Mouse (Mus musculus) bone marrow macrophage, adult 2 months (primary cell): ENCODE results near the gene Gm12184. TPM values are rescaled to one million over a fixed set of nuclear protein-coding genes. Genes with fewer than 3 reads are reported as not detected.
"Not testable (repeated sequence)": the region's sequence is repeated elsewhere in the genome, so short reads cannot be mapped to it uniquely, and the experiment has no call there.

ENCODE experiments used
- H3K27ac ChIP-seq: 2 replicates; pipeline ENCODE4 v1.5.1; 2012; ENCODE audit warnings: low read depth, low read length; ENCODE audit not compliant: insufficient read depth
- H3K4me1 ChIP-seq: 2 replicates; pipeline ENCODE4 v1.6.1; 2012; ENCODE audit warnings: low read length; ENCODE audit not compliant: control insufficient read depth, insufficient read depth
- H3K4me3 ChIP-seq: 2 replicates; pipeline ENCODE4 v1.5.1; 2012; ENCODE audit warnings: mild to moderate bottlenecking, low read length, moderate library complexity; ENCODE audit not compliant: insufficient read depth
- CTCF ChIP-seq: IDR thresholded peaks from 2 replicates; pipeline ENCODE4 v1.5.1; 2012; ENCODE audit warnings: low read depth, mild to moderate bottlenecking, low read length, moderate library complexity
- POLR2A ChIP-seq: IDR thresholded peaks from 2 replicates; pipeline ENCODE4 v1.6.1; 2012; ENCODE audit warnings: mild to moderate bottlenecking, low read depth, low read length, borderline replicate concordance
- polyA plus RNA-seq: library from polyadenylated mRNA; stranded (reverse); fragments of >200 nt; gene quantifications from 2 replicates; pipeline ENCODE4 v1.2.4, GENCODE M21; 2012; ENCODE audit not compliant: missing spikeins, insufficient read depth, insufficient read length

The Gm12184 gene
- polyA plus RNA-seq, 1 experiment: 11.3 TPM

GRCm38 (mm10) chr11:48826752-48827096, 269 bp upstream of the Gm12184 start:
- peaks cover 11% of the 10 kb centered on the region for H3K4me1 ChIP-seq
- TF ChIP-seq POLR2A: no peak
- no peak for TF ChIP-seq CTCF
- no peak overlapping the region for H3K27ac ChIP-seq
- peak overlapping the region; percentile 58 for H3K4me3 ChIP-seq

- TF ChIP-seq CTCF (no peak), POLR2A (no peak)
- no peak overlapping the region for H3K27ac ChIP-seq
- H3K4me1 ChIP-seq: peaks cover 18% of the 10 kb centered on the region
- H3K4me3 ChIP-seq: peak overlapping the region; percentile 56
Measured at GRCm38 (mm10) chr11:48824311-48824830, 2.1 kb downstream of the Gm12184 start.

- Histone ChIP-seq H3K4me1 (peaks cover 18% of the 10 kb centered on the region), H3K27ac (no peak overlapping the region), H3K4me3 (peak overlapping the region; percentile 56)
- TF ChIP-seq CTCF: no peak
- no peak for TF ChIP-seq POLR2A
Measured at GRCm38 (mm10) chr11:48823536-48823972, 2.9 kb downstream of the Gm12184 start.

- H3K4me1 ChIP-seq: peaks cover 18% of the 10 kb centered on the region
- H3K27ac ChIP-seq: no peak overlapping the region
- no peak for TF ChIP-seq POLR2A
- TF ChIP-seq CTCF: no peak
- H3K4me3 ChIP-seq: peak overlapping the region; percentile 40; the same call in 1 of the 2 replicates
Measured at GRCm38 (mm10) chr11:48822768-48823512, 3.5 kb downstream of the Gm12184 start.

GRCm38 (mm10) chr11:48821299-48821698, 5.2 kb downstream of the Gm12184 start:
- H3K4me1 ChIP-seq: peaks cover 18% of the 10 kb centered on the region
- not testable (repeated sequence) for H3K4me3 ChIP-seq, H3K27ac ChIP-seq

- Histone ChIP-seq H3K4me1 (peaks cover 18% of the 10 kb centered on the region), H3K27ac (no peak overlapping the region), H3K4me3 (no peak overlapping the region)
- TF ChIP-seq CTCF (no peak), POLR2A (no peak)
Measured at GRCm38 (mm10) chr11:48820308-48820674, 6.2 kb downstream of the Gm12184 start.

- Histone ChIP-seq H3K27ac (no peak overlapping the region), H3K4me3 (no peak overlapping the region), H3K4me1 (peaks cover 21% of the 10 kb centered on the region)
- TF ChIP-seq CTCF: no peak
Measured at GRCm38 (mm10) chr11:48819614-48820307, 6.7 kb downstream of the Gm12184 start.

GRCm38 (mm10) chr11:48818346-48818745, 8.1 kb downstream of the Gm12184 start:
- peak overlapping the region; percentile 97 for H3K4me3 ChIP-seq
- no peak for TF ChIP-seq POLR2A
- no peak for TF ChIP-seq CTCF
- peak overlapping the region; percentile 32; the same call in 1 of the 2 replicates for H3K27ac ChIP-seq
- H3K4me1 ChIP-seq: peaks cover 21% of the 10 kb centered on the region

- peaks cover 25% of the 10 kb centered on the region for H3K4me1 ChIP-seq
- peak overlapping the region; percentile 97 for H3K4me3 ChIP-seq
- H3K27ac ChIP-seq: peak overlapping the region; percentile 51
- TF ChIP-seq CTCF: no peak
Measured at GRCm38 (mm10) chr11:48817794-48818193, 8.7 kb downstream of the Gm12184 start.
